Mouse (Mus musculus) erythroblast, embryonic 14.5 days (primary cell): ENCODE results near the gene Dbn1. TPM values are rescaled to one million over a fixed set of nuclear protein-coding genes. Genes with fewer than 3 reads are reported as not detected.
"Not testable (repeated sequence)": the region's sequence is repeated elsewhere in the genome, so short reads cannot be mapped to it uniquely, and the experiment has no call there.

Source experiments
- H3K27me3 ChIP-seq: 2 replicates; pipeline ENCODE4 v1.6.1; 2012; ENCODE audit warnings: inconsistent platforms; ENCODE audit not compliant: control insufficient read depth
- H3K36me3 ChIP-seq: 2 replicates; pipeline ENCODE4 v1.6.1; 2012; ENCODE audit warnings: mild to moderate bottlenecking, inconsistent platforms; ENCODE audit not compliant: control insufficient read depth
- H3K4me1 ChIP-seq: 2 replicates; pipeline ENCODE4 v1.6.1; 2012; ENCODE audit warnings: inconsistent platforms; ENCODE audit not compliant: control insufficient read depth
- H3K4me3 ChIP-seq: replicated peaks from 2 replicates; pipeline ENCODE3; 2012; ENCODE audit warnings: moderate library complexity, mild to moderate bottlenecking, inconsistent platforms
- H3K9me3 ChIP-seq: 2 replicates; pipeline ENCODE4 v1.6.1; 2012; ENCODE audit warnings: low read length, inconsistent platforms, mixed read lengths; ENCODE audit not compliant: control insufficient read depth
- GATA1 ChIP-seq: IDR thresholded peaks from 2 replicates; pipeline ENCODE4 v1.6.1; 2012; ENCODE audit warnings: low read length, inconsistent platforms, mixed read lengths
- TAL1 ChIP-seq: IDR thresholded peaks from 3 replicates; pipeline ENCODE4 v1.6.1; 2012; ENCODE audit warnings: low read length, inconsistent platforms, mixed read lengths
- polyA plus RNA-seq: library from polyadenylated mRNA; stranded (reverse); fragments of >175 nt; gene quantifications from 2 replicates; pipeline ENCODE4 v1.2.3, GENCODE M21; 2012

Gene Dbn1
- polyA plus RNA-seq, 1 experiment, result 0.06 TPM

GRCm38 (mm10) chr13:55444286-55444936, 43.5 kb downstream of the Dbn1 start:
- Histone ChIP-seq H3K36me3 (peaks cover 28% of the 10 kb centered on the region), H3K4me1 (peaks cover 53% of the 10 kb centered on the region), H3K4me3 (peak overlapping the region; percentile 97), H3K27me3 (peaks cover 5% of the 10 kb centered on the region), H3K9me3 (no peaks in the 10 kb centered on the region)
- TF ChIP-seq GATA1 (no peak), TAL1 (no peak)

- Histone ChIP-seq H3K9me3 (no peaks in the 10 kb centered on the region), H3K4me3 (peak overlapping the region; percentile 97), H3K36me3 (peaks cover 23% of the 10 kb centered on the region), H3K27me3 (peaks cover 8% of the 10 kb centered on the region), H3K4me1 (peaks cover 47% of the 10 kb centered on the region)
- TF ChIP-seq TAL1, result no peak
- no peak for TF ChIP-seq GATA1
These were observed 44.1 kb downstream of the Dbn1 start for GRCm38 (mm10) chr13:55443799-55444285.

GRCm38 (mm10) chr13:55437111-55437629, 50.7 kb downstream of the Dbn1 start:
- H3K9me3 ChIP-seq, result peaks cover 11% of the 10 kb centered on the region
- H3K36me3 ChIP-seq, H3K4me3 ChIP-seq, H3K4me1 ChIP-seq, H3K27me3 ChIP-seq: not testable (repeated sequence)

- Histone ChIP-seq H3K4me3 (no peak overlapping the region), H3K4me1 (peaks cover 3% of the 10 kb centered on the region)
These were observed 55.8 kb downstream of the Dbn1 start for GRCm38 (mm10) chr13:55431889-55432685.

GRCm38 (mm10) chr13:55430566-55430965, 57.3 kb downstream of the Dbn1 start:
- H3K36me3 ChIP-seq, result no peaks in the 10 kb centered on the region
- H3K9me3 ChIP-seq, result peaks cover 5% of the 10 kb centered on the region; the same call in 1 of the 2 replicates
- no peak for TF ChIP-seq TAL1
- H3K4me3 ChIP-seq, result no peak overlapping the region
- peaks cover 2% of the 10 kb centered on the region; the same call in 1 of the 2 replicates for H3K27me3 ChIP-seq
- peaks cover 3% of the 10 kb centered on the region for H3K4me1 ChIP-seq

More at GRCm38 (mm10) chr13:55431889-55432685, 55.8 kb downstream of the Dbn1 start:
- Histone ChIP-seq H3K9me3 (peaks cover 5% of the 10 kb centered on the region; the same call in 1 of the 2 replicates), H3K36me3 (no peaks in the 10 kb centered on the region), H3K27me3 (peaks cover 2% of the 10 kb centered on the region; the same call in 1 of the 2 replicates)
- TF ChIP-seq TAL1, result no peak
- TF ChIP-seq GATA1, result no peak

GRCm38 (mm10) chr13:55429226-55429888, 58.6 kb downstream of the Dbn1 start:
- peaks cover 5% of the 10 kb centered on the region; the same call in 1 of the 2 replicates for H3K9me3 ChIP-seq
- TF ChIP-seq TAL1 (no peak), GATA1 (no peak)
- H3K4me1 ChIP-seq, result peaks cover 3% of the 10 kb centered on the region
- H3K4me3 ChIP-seq, result no peak overlapping the region
- peaks cover 2% of the 10 kb centered on the region; the same call in 1 of the 2 replicates for H3K27me3 ChIP-seq
- no peaks in the 10 kb centered on the region for H3K36me3 ChIP-seq

- Histone ChIP-seq H3K4me3 (peak within 1 kb of the TSS; percentile 26), H3K9me3 (no peaks in the 10 kb centered on the region), H3K36me3 (no peaks in the 10 kb centered on the region; the same call in 1 of the 2 replicates), H3K4me1 (no peaks in the 10 kb centered on the region), H3K27me3 (peaks cover 16% of the 10 kb centered on the region)
- TF ChIP-seq GATA1 (no peak), TAL1 (no peak)
These were observed 61.3 kb downstream of the Dbn1 start, which contains the start of gene F12 for GRCm38 (mm10) chr13:55426613-55427012. F12 (minus strand) TSS chr13:55426793.

Other genes with a start within 250 kb of the Dbn1 start
- gene Prelid1, start 167.6 kb downstream of the Dbn1 start, polyA plus RNA-seq, result 15.3 and 26.1 TPM in 2 replicates
- gene Rab24, start 166.2 kb downstream of the Dbn1 start, polyA plus RNA-seq, result 11.5 and 12.0 TPM in 2 replicates
- gene Mxd3, start 158.3 kb downstream of the Dbn1 start, polyA plus RNA-seq, result 14.7 and 15.8 TPM in 2 replicates
- 2.9 and 4.8 TPM in 2 replicates for gene Lman2, start 125.3 kb downstream of the Dbn1 start, polyA plus RNA-seq
- gene Rgs14, start 118.4 kb downstream of the Dbn1 start, polyA plus RNA-seq, result 0.03 TPM in 1 of 2 replicates, not detected in the other
- gene Slc34a1, start 89.9 kb downstream of the Dbn1 start, polyA plus RNA-seq, result not detected in 2 replicates
- not detected in 2 replicates for gene Pfn3, start 72.9 kb downstream of the Dbn1 start, polyA plus RNA-seq
- 0.09 and 0.25 TPM in 2 replicates for gene F12, start 61.3 kb downstream of the Dbn1 start, polyA plus RNA-seq
- 9.5 and 10.2 TPM in 2 replicates for gene Grk6, start 43.0 kb downstream of the Dbn1 start, polyA plus RNA-seq
- gene Prr7, start 23.8 kb downstream of the Dbn1 start, polyA plus RNA-seq, result 0.08 and 0.23 TPM in 2 replicates
- 1.9 and 3.0 TPM in 2 replicates for gene Pdlim7, start 25.6 kb upstream of the Dbn1 start, polyA plus RNA-seq
- 0.54 and 0.67 TPM in 2 replicates for gene Dok3, start 41.2 kb upstream of the Dbn1 start, polyA plus RNA-seq
- gene Ddx41, start 48.5 kb upstream of the Dbn1 start, polyA plus RNA-seq, result 4.7 and 5.2 TPM in 2 replicates
- gene Fam193b, start 83.0 kb upstream of the Dbn1 start, polyA plus RNA-seq, result 9.1 and 10.2 TPM in 2 replicates
- 9.5 and 12.0 TPM in 2 replicates for gene Tmed9, start 85.6 kb upstream of the Dbn1 start, polyA plus RNA-seq
- gene B4galt7, start 111.8 kb upstream of the Dbn1 start, polyA plus RNA-seq, result 0.39 and 0.50 TPM in 2 replicates
- 1.9 and 2.3 TPM in 2 replicates for gene Caml, start 134.9 kb upstream of the Dbn1 start, polyA plus RNA-seq
- 1.9 and 2.0 TPM in 2 replicates for gene Ddx46, start 146.9 kb upstream of the Dbn1 start, polyA plus RNA-seq
- 0.18 and 0.29 TPM in 2 replicates for gene B230219D22Rik, start 205.0 kb upstream of the Dbn1 start, polyA plus RNA-seq
- 0.82 and 0.99 TPM in 2 replicates for gene Txndc15, start 226.5 kb upstream of the Dbn1 start, polyA plus RNA-seq
- gene Pcbd2, start 239.3 kb upstream of the Dbn1 start, polyA plus RNA-seq, result 6.2 and 8.4 TPM in 2 replicates